ENCODE assay signal across 8 mouse cellular contexts in the genomic region with DNA sequence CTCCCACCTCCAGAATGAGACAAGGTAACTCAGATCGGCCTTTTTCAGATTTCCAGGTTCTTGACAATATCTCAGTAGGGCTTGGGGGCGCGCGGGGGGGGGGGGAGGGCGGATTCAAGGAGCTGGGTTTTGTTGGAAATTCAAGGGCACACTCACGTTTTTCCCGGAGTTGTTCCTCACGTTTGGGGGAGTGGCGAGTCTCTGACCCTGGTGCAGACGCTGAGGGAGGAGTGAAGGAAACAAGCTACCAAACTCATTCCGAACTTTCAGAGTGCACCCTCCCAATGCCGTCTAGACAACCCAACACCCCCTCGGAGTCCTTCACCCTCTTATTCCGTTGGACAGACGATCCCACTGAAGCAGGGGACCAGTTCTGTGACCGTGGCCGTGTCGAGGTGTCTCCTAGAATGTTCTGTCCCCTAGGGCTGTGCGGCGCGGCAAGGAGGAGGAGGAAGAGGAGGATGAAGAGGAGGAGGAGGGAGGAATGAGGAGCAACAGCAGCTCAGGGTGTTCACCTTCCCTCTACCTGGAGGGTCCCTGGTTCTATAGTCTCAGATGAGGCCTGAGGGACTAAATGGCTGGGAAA. TPM values are rescaled to one million over a fixed set of nuclear protein-coding genes. Genes with fewer than 3 reads are reported as not detected.
A peak's percentile ranks its signal among the peaks of the same experiment; 100 is the strongest.
DNase-seq lines count a peak whose midpoint lies in the region; ATAC-seq and TF ChIP-seq lines count a peak whose summit lies in the region.

No protein-coding gene starts in this region.

- peak overlapping the region; percentile 63 for H3K4me2 ChIP-seq in liver, embryonic 13.5 days
- H3K4me2 ChIP-seq in stomach, embryonic 16.5 days (ENCODE audit: low read depth, low read length) = peak overlapping the region; percentile 61

- H3K4me3 ChIP-seq in cerebellum, adult 2 months (replicated peaks; ENCODE audit: insufficient read depth, low read depth, low read length) = peak overlapping the region; percentile 28
- H3K4me3 ChIP-seq in megakaryocyte, embryonic 14.5 days (replicated peaks) = peak overlapping the region; percentile 75
- peak overlapping the region; percentile 47 for H3K4me3 ChIP-seq in liver, embryonic 13.5 days (replicated peaks)
- H3K4me3 ChIP-seq in stomach, embryonic 16.5 days (replicated peaks; ENCODE audit: low read length) = peak overlapping the region; percentile 36

- TF ChIP-seq CTCF in cerebellum, adult 2 months (IDR thresholded peaks at IDR 0.05; ENCODE audit: borderline replicate concordance, insufficient read depth, low read depth, low read length) = no peak

- WGBS in cerebellum, adult 2 months = 4% methylated on average over 21 of the region's 21 CpGs
- 5% methylated on average over 21 of the region's 21 CpGs for WGBS in liver, embryonic 13.5 days (ENCODE audit: insufficient replicate concordance)
- WGBS in stomach, embryonic 16.5 days = 5% methylated on average over 19 of the region's 21 CpGs

- no peak for DNase-seq in cerebellum, adult 2 months
- DNase-seq in cerebellum, adult 8-10 months = no peak
- DNase-seq in liver, embryonic 13.5 days = no peak
- no peak for DNase-seq in spleen, postnatal 14 days (ENCODE audit: low spot score in 2 of 2)

- peaks cover 5% of the 10 kb centered on the region; the same call in 1 of the 2 replicates for H3K27me3 ChIP-seq in cerebellum, adult 2 months (ENCODE audit: control insufficient read depth, insufficient read depth, low read length)
- H3K27me3 ChIP-seq in megakaryocyte, embryonic 14.5 days (replicated peaks) = peaks cover 96% of the 10 kb centered on the region
- peaks cover 94% of the 10 kb centered on the region for H3K27me3 ChIP-seq in liver, embryonic 13.5 days
- peaks cover 55% of the 10 kb centered on the region for H3K27me3 ChIP-seq in stomach, embryonic 16.5 days (ENCODE audit: control insufficient read depth, insufficient read depth, low read length)

- H3K27ac ChIP-seq in cerebellum, adult 2 months (ENCODE audit: insufficient read depth, low read length) = no peak overlapping the region
- H3K27ac ChIP-seq in liver, embryonic 13.5 days = no peak overlapping the region
- no peak overlapping the region for H3K27ac ChIP-seq in stomach, embryonic 16.5 days (ENCODE audit: low read length)

- no peak for TF ChIP-seq POLR2A in cerebellum, adult 2 months (IDR thresholded peaks at IDR 0.05; ENCODE audit: borderline replicate concordance, insufficient read depth, low read length)

- no peak for ATAC-seq in megakaryocyte, adult 5-6 weeks (ENCODE audit: poor library complexity, severe bottlenecking)
- ATAC-seq in liver, embryonic 13.5 days (ENCODE audit: low read depth) = no peak
- ATAC-seq in stomach, embryonic 16.5 days (ENCODE audit: insufficient read depth, low FRiP score) = no peak
- ATAC-seq in activated CD4-positive, CD25-positive, alpha-beta regulatory T cell, adult 4 months = no peak

- no peak overlapping the region for H3K9ac ChIP-seq in liver, embryonic 13.5 days
- no peak overlapping the region; the same call in 1 of the 2 replicates for H3K9ac ChIP-seq in stomach, embryonic 16.5 days (ENCODE audit: low read length)

- H3K9me3 ChIP-seq in megakaryocyte, embryonic 14.5 days = peaks cover 5% of the 10 kb centered on the region; the same call in 1 of the 2 replicates
- H3K9me3 ChIP-seq in liver, embryonic 13.5 days (replicated peaks) = no peaks in the 10 kb centered on the region
- H3K9me3 ChIP-seq in stomach, embryonic 16.5 days (replicated peaks; ENCODE audit: control insufficient read depth, low read length) = no peaks in the 10 kb centered on the region

- no peaks in the 10 kb centered on the region for H3K36me3 ChIP-seq in megakaryocyte, embryonic 14.5 days (replicated peaks; ENCODE audit: low read length)
- H3K36me3 ChIP-seq in liver, embryonic 13.5 days = no peaks in the 10 kb centered on the region
- H3K36me3 ChIP-seq in stomach, embryonic 16.5 days (ENCODE audit: control insufficient read depth, insufficient read depth, low read length) = no peaks in the 10 kb centered on the region

- peaks cover 4% of the 10 kb centered on the region for H3K4me1 ChIP-seq in cerebellum, adult 2 months (ENCODE audit: control insufficient read depth, insufficient read depth, low read length)
- H3K4me1 ChIP-seq in megakaryocyte, embryonic 14.5 days = peaks cover 25% of the 10 kb centered on the region
- peaks cover 7% of the 10 kb centered on the region; the same call in 1 of the 2 replicates for H3K4me1 ChIP-seq in liver, embryonic 13.5 days (replicated peaks)
- peaks cover 19% of the 10 kb centered on the region for H3K4me1 ChIP-seq in stomach, embryonic 16.5 days (ENCODE audit: control insufficient read depth, insufficient read depth, low read length)

RNA-seq across cellular contexts. Expression of a gene that starts 8.2 kb away (rescaled TPM):
- polyA plus RNA-seq in cerebellum, adult 2 months (2012; rRNA removed) = 0.10 and 0.17 TPM in 2 replicates
- polyA plus RNA-seq in megakaryocyte, embryonic 14.5 days (2012; ENCODE audit: insufficient read depth, low replicate concordance) = 0.79 TPM in 1 of 2 replicates, not detected in the other
- total RNA-seq in megakaryocyte, adult 5-6 weeks (2015) = not detected in 2 replicates
- total RNA-seq in megakaryocyte, adult 5-6 weeks (2017) = not detected in 2 replicates
- 1.4 and 2.6 TPM in 2 replicates for polyA plus RNA-seq in liver, embryonic 13.5 days (2015; fragmentation: Nextera tagmentation; extraction: Ambion mirVana)
- polyA plus RNA-seq in stomach, embryonic 16.5 days (2015; fragmentation: Nextera tagmentation; extraction: Ambion mirVana) = 3.2 and 4.1 TPM in 2 replicates
- polyA plus RNA-seq in activated CD4-positive, CD25-positive, alpha-beta regulatory T cell, adult 4 months (2017; shearing (Covaris generic)) = under 1 TPM in 1 of 2 experiments, not detected in 1; 0.42 TPM
